Mouse (Mus musculus) MEL (cell line): ENCODE results near the gene Tspan33.

Experiments
- CHD1 ChIP-seq: IDR thresholded peaks from 2 replicates; pipeline ENCODE4 v1.6.1; 2012; ENCODE audit warnings: low read depth, mild to moderate bottlenecking, inconsistent platforms, low read length, improper control_type of control experiment
- CTCF ChIP-seq, 3 experiments: IDR thresholded peaks in 2 of 3; conservative IDR thresholded peaks in 1 of 3; 2 replicates each; pipeline ENCODE4 v1.5.1; 2011 to 2012; ENCODE audit warnings: low read length in 3 of 3, low read depth in 2 of 3, mild to moderate bottlenecking in 2 of 3, improper control_type of control experiment in 1 of 3, inconsistent platforms in 1 of 3, mixed read lengths in 1 of 3, moderate library complexity in 1 of 3; ENCODE audit not compliant: control insufficient read depth in 1 of 3, insufficient read depth in 1 of 3, poor library complexity in 1 of 3, severe bottlenecking in 1 of 3
- GATA1 ChIP-seq: IDR thresholded peaks from 2 replicates; pipeline ENCODE4 v1.6.1; 2011; ENCODE audit warnings: low read depth, low read length, improper control_type of control experiment
- MAX ChIP-seq: IDR thresholded peaks from 2 replicates; pipeline ENCODE4 v1.6.1; 2011; ENCODE audit warnings: low read length, improper control_type of control experiment
- NELFE ChIP-seq: IDR thresholded peaks from 2 replicates; pipeline ENCODE4 v1.6.1; 2011; ENCODE audit warnings: low read depth, low read length, improper control_type of control experiment
- POLR2A ChIP-seq, 2 experiments: IDR thresholded peaks; 2 replicates each; pipeline ENCODE4 v1.6.1; 2011 to 2012; ENCODE audit warnings: low read length in 2 of 2, mild to moderate bottlenecking in 2 of 2, control low read depth in 1 of 2, improper control_type of control experiment in 1 of 2, low read depth in 1 of 2, moderate library complexity in 1 of 2; ENCODE audit not compliant: control insufficient read depth in 1 of 2, insufficient read depth in 1 of 2, poor library complexity in 1 of 2
- POLR2AphosphoS2 ChIP-seq: IDR thresholded peaks from 2 replicates; pipeline ENCODE4 v1.6.1; 2011; ENCODE audit warnings: low read length, improper control_type of control experiment
- SIN3A ChIP-seq: IDR thresholded peaks from 2 replicates; pipeline ENCODE4 v1.6.1; 2012; ENCODE audit warnings: low read length, improper control_type of control experiment, inconsistent platforms
- SMC3 ChIP-seq: IDR thresholded peaks from 2 replicates; pipeline ENCODE4 v1.6.1; 2011; ENCODE audit warnings: low read depth, low read length, improper control_type of control experiment
- USF1 ChIP-seq: IDR thresholded peaks from 2 replicates; pipeline ENCODE4 v1.6.1; 2014; ENCODE audit warnings: low read depth, mild to moderate bottlenecking, inconsistent platforms, low read length, improper control_type of control experiment, moderate library complexity
- ZC3H11A ChIP-seq: IDR thresholded peaks from 2 replicates; pipeline ENCODE4 v1.6.1; 2012; ENCODE audit warnings: low read depth, mild to moderate bottlenecking, inconsistent platforms, low read length, improper control_type of control experiment

DNA sequence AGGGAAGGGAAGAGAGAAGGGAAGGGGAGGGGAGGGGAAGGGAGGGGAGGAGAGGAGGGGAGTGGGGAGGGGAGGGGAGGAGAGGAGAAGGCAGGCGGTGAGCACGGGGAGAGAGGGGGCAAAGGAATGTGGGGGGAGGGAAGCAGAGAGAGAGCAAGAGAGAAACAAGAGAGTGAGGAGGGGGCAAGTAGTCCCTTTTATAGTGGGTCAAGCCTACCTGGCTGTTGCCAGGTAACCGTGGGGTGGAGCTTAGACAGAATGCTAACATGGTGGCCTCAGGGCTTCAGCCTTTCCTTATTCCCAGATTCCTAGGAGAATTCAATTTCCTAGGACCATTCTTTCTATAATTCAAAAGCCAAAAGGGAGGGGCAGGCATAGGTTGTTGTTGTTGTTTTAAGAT is 22.3 kb upstream of the Tspan33 start:
- TF ChIP-seq USF1 = no peak
- no peak for TF ChIP-seq CHD1
- no peak for TF ChIP-seq NELFE
- TF ChIP-seq CTCF (IDR thresholded peaks at IDR 0.05 in 2 of 3, conservative IDR thresholded peaks at IDR 0.05 in 1 of 3; ENCODE audit: control insufficient read depth in 1 of 3, insufficient read depth in 1 of 3, low read depth in 2 of 3, low read length in 3 of 3, poor library complexity in 1 of 3, severe bottlenecking in 1 of 3) = no peak
- TF ChIP-seq MAX = no peak
- no peak for TF ChIP-seq POLR2A (IDR thresholded peaks at IDR 0.05; ENCODE audit: control insufficient read depth in 1 of 2, insufficient read depth in 1 of 2, low read depth in 1 of 2, low read length in 2 of 2, poor library complexity in 1 of 2)
- TF ChIP-seq POLR2AphosphoS2 = no peak
- TF ChIP-seq SIN3A = no peak
- no peak for TF ChIP-seq SMC3
- TF ChIP-seq ZC3H11A = no peak
- no peak for TF ChIP-seq GATA1
